Mouse (Mus musculus) liver, embryonic 12.5 days (tissue): ENCODE data around the gene Cilp. TPM values are rescaled to one million over a fixed set of nuclear protein-coding genes. Genes with fewer than 3 reads are reported as not detected.
"Not testable (repeated sequence)": the region's sequence is repeated elsewhere in the genome, so short reads cannot be mapped to it uniquely, and the experiment has no call there.

Source experiments
- ATAC-seq: fragments of 200-750 bp; cut with Nextera tagmentation; 2 replicates; pipeline ENCODE4 v1.8.0; 2017; ENCODE audit warnings: moderate number of reproducible peaks, mild to moderate bottlenecking, moderate library complexity
- H3K27ac ChIP-seq: fragments of 300-500 bp; sonication (generic); 2 replicates; pipeline ENCODE4 v1.5.1; 2016; ENCODE audit warnings: mild to moderate bottlenecking
- H3K27me3 ChIP-seq: fragments of 300-500 bp; sonication (generic); replicated peaks from 2 replicates; pipeline ENCODE4 v1.6.1; 2016; ENCODE audit warnings: mild to moderate bottlenecking, moderate library complexity
- H3K36me3 ChIP-seq: fragments of 300-500 bp; sonication (generic); 2 replicates; pipeline ENCODE4 v1.6.1; 2016; ENCODE audit warnings: mild to moderate bottlenecking, moderate library complexity
- H3K4me1 ChIP-seq: fragments of 300-500 bp; sonication (generic); 2 replicates; pipeline ENCODE4 v1.6.1; 2016
- H3K4me2 ChIP-seq: fragments of 300-500 bp; sonication (generic); 2 replicates; pipeline ENCODE4 v1.6.1; 2016; ENCODE audit warnings: mild to moderate bottlenecking, moderate library complexity
- H3K4me3 ChIP-seq: fragments of 300-500 bp; sonication (generic); 2 replicates; pipeline ENCODE4 v1.5.1; 2016; ENCODE audit warnings: mild to moderate bottlenecking, moderate library complexity
- H3K9ac ChIP-seq: fragments of 300-500 bp; sonication (generic); 2 replicates; pipeline ENCODE4 v1.6.1; 2016; ENCODE audit warnings: mild to moderate bottlenecking, moderate library complexity
- H3K9me3 ChIP-seq: fragments of 300-500 bp; sonication (generic); replicated peaks from 2 replicates; pipeline ENCODE4 v1.6.1; 2016; ENCODE audit warnings: mild to moderate bottlenecking, moderate library complexity
- WGBS: fragments of 180-500 bp; shearing (Covaris S2); methylation state at CpG from one replicate; pipeline ENCODE4 v1.1.7; 2016; ENCODE audit not compliant: insufficient replicate concordance; 5-methylcytosine and 5-hydroxymethylcytosine counted together
- polyA plus RNA-seq: library from polyadenylated mRNA; unstranded; fragments of >200 nt; fragmentation: Nextera tagmentation; extraction: Ambion mirVana; gene quantifications from 2 replicates; pipeline ENCODE4 v1.2.1, GENCODE M21; 2016

The Cilp gene
- polyA plus RNA-seq, 1 experiment from 2014 or later = 0.06 TPM

GRCm38 (mm10) chr9:65281536-65282151, 16.7 kb downstream of the Cilp start:
- H3K4me3 ChIP-seq = no peak overlapping the region
- H3K36me3 ChIP-seq = no peaks in the 10 kb centered on the region
- no peak overlapping the region for H3K4me2 ChIP-seq
- ATAC-seq = no peak
- H3K4me1 ChIP-seq = no peaks in the 10 kb centered on the region
- no peak overlapping the region for H3K27ac ChIP-seq
- no peaks in the 10 kb centered on the region; the same call in 1 of the 2 replicates for H3K27me3 ChIP-seq
- H3K9ac ChIP-seq = no peak overlapping the region
- H3K9me3 ChIP-seq = no peaks in the 10 kb centered on the region
- 67% methylated on average over 5 of the region's 5 CpGs for WGBS

GRCm38 (mm10) chr9:65283301-65283700, 18.3 kb downstream of the Cilp start:
- WGBS = 3% methylated on average over 3 of the region's 3 CpGs
- no peaks in the 10 kb centered on the region for H3K4me1 ChIP-seq
- H3K27ac ChIP-seq = no peak overlapping the region
- no peaks in the 10 kb centered on the region; the same call in 1 of the 2 replicates for H3K27me3 ChIP-seq
- H3K9ac ChIP-seq = no peak overlapping the region
- H3K4me3 ChIP-seq = no peak overlapping the region
- H3K4me2 ChIP-seq = no peak overlapping the region
- ATAC-seq = no peak
- no peaks in the 10 kb centered on the region for H3K9me3 ChIP-seq
- H3K36me3 ChIP-seq = no peaks in the 10 kb centered on the region

GRCm38 (mm10) chr9:65288252-65288651, 23.3 kb downstream of the Cilp start:
- not testable (repeated sequence) for H3K36me3 ChIP-seq, H3K27ac ChIP-seq, ATAC-seq, H3K4me3 ChIP-seq, H3K9me3 ChIP-seq, H3K4me2 ChIP-seq, H3K27me3 ChIP-seq, H3K9ac ChIP-seq
- peaks cover 12% of the 10 kb centered on the region for H3K4me1 ChIP-seq
- 37% methylated on average over 5 of the region's 5 CpGs for WGBS

GRCm38 (mm10) chr9:65289988-65290387, 25.0 kb downstream of the Cilp start:
- Histone ChIP-seq H3K4me3 (no peak overlapping the region), H3K9me3 (peaks cover 6% of the 10 kb centered on the region; the same call in 1 of the 2 replicates), H3K9ac (no peak overlapping the region), H3K27me3 (no peaks in the 10 kb centered on the region; the same call in 1 of the 2 replicates), H3K27ac (no peak overlapping the region), H3K4me2 (no peak overlapping the region), H3K36me3 (no peaks in the 10 kb centered on the region), H3K4me1 (peaks cover 18% of the 10 kb centered on the region)
- WGBS = 77% methylated on average over 4 of the region's 4 CpGs
- no peak for ATAC-seq

DNA sequence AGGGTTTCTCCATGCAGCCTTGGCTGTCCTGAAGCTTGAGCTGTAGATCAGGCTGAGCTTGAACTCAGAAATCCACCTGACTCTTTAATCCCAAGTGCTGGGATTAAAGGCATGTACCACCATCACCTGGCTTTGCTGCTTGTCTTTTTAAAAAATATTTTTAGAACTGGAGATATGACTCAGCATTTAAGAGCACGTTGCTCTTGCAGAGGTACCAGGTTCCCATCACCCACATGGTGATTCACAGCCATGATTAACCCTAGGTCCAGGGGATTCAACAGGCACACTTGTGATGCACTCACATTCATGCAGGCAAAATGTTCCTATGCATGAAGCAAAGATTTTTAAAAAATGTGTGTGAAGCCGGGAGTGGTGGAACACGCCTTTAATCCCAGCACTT, 27.4 kb downstream of the Cilp start:
- WGBS = 61% methylated on average over 3 of the region's 3 CpGs
- no peak for ATAC-seq
- peak overlapping the region; percentile 91 for H3K4me2 ChIP-seq

DNA sequence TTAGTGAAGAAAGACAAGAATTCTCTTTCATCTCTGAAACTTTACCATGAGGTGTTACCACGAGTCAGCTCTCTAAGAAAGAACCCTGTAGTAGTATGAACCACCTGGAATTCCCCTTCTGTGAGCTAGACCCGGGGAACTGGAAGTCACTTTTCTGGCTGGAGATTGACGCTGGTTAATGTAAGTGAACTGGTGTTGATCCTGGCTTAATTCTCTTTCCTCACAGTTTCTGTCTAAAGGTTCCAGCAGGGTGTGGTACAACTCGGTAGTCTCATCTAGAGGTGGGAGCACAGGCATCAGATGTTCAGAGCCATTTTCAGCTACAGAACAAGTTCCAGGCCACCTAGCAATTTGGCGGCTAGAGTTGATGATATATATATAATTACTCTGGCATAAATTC, 28.1 kb downstream of the Cilp start:
- Histone ChIP-seq H3K4me3 (peak overlapping the region; percentile 98), H3K27me3 (no peaks in the 10 kb centered on the region), H3K4me2 (peak overlapping the region; percentile 91), H3K36me3 (peaks cover 12% of the 10 kb centered on the region), H3K27ac (peak overlapping the region; percentile 82), H3K9ac (peak overlapping the region; percentile 95), H3K4me1 (peaks cover 29% of the 10 kb centered on the region), H3K9me3 (peaks cover 6% of the 10 kb centered on the region; the same call in 1 of the 2 replicates)
- ATAC-seq = no peak
- WGBS = 20% methylated on average over 5 of the region's 5 CpGs

More for the DNA sequence above, 27.4 kb downstream of the Cilp start:
- H3K36me3 ChIP-seq = peaks cover 5% of the 10 kb centered on the region
- H3K9ac ChIP-seq = peak overlapping the region; percentile 95; the same call in 1 of the 2 replicates
- H3K9me3 ChIP-seq = peaks cover 6% of the 10 kb centered on the region; the same call in 1 of the 2 replicates
- H3K27me3 ChIP-seq = no peaks in the 10 kb centered on the region
- no peak overlapping the region for H3K4me3 ChIP-seq
- no peak overlapping the region for H3K27ac ChIP-seq
- peaks cover 29% of the 10 kb centered on the region for H3K4me1 ChIP-seq

DNA sequence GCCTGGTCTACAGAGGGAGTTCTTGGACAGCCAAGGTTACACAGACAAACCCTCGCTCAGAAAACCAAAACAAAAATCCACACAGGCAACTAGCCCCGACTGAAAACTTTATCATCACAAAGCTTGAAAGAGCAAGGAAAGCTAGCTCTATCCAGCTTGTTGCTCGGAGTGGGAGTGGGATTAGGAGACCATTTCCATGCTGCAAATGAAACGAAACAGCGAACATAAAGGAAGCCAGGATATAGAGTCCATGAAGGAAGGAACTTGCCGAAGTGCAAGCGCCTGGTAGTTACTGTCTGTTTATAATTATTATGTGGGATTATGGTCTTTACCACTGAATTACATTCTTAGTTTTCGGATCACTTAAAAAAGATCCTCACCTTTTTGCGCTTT, 28.6 kb downstream of the Cilp start:
- Histone ChIP-seq H3K4me1 (peaks cover 29% of the 10 kb centered on the region), H3K27me3 (no peaks in the 10 kb centered on the region), H3K27ac (peak overlapping the region; percentile 82), H3K9me3 (peaks cover 6% of the 10 kb centered on the region; the same call in 1 of the 2 replicates), H3K4me2 (peak overlapping the region; percentile 91), H3K36me3 (peaks cover 12% of the 10 kb centered on the region), H3K9ac (peak overlapping the region; percentile 95), H3K4me3 (peak overlapping the region; percentile 98)
- ATAC-seq = peak; percentile 5; the same call in 1 of the 2 replicates
- 1% methylated on average over 9 of the region's 9 CpGs for WGBS

DNA sequence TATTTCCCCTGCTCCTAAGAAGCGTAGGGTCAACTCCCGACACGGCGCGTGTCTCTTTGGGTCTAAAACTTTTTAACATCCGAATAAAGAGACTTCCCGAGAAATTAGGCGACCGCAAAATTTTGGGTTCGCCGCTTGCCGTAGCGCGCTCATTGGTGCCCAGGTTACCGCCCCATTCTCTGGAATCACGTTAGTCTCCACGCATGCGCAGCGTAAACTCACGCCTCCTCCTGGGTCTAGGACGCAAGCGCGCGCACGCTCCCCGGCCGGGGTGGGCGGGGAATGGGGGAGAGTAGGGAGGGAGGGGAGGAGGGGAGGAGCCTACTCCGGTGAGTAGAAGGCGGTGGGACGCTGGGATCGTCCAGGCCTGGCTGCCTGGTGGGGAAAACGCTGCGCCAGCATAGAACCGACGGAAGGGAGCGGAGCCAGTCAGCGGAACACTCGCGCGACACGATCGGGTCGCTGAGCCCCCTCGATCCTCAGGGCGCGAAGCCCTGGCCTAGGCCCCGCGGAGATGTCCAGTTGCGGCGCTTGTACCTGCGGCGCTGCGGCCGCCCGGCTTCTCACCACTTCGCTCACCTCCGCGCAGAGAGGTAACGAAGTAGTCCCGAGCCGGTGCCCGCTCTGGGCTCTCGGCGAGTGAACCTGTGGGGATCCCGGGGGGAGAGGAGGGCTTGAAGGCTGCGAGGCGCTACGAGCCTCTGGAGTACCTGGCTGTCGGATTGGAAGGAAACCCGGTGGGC, 29.2 kb downstream of the Cilp start, which contains the start of gene Clpx:
Gene Clpx (plus strand): TSS at position 288 of the 743 bp plus-strand sequence.
- Histone ChIP-seq H3K9me3 (no peaks in the 10 kb centered on the region), H3K27ac (peak within 1 kb of the TSS; percentile 86), H3K9ac (peak within 1 kb of the TSS; percentile 95), H3K4me2 (peak within 1 kb of the TSS; percentile 91), H3K4me3 (peak within 1 kb of the TSS; percentile 98), H3K27me3 (no peaks in the 10 kb centered on the region), H3K36me3 (peaks cover 12% of the 10 kb centered on the region), H3K4me1 (peaks cover 29% of the 10 kb centered on the region)
- under 1% methylated on average over 71 of the region's 71 CpGs for WGBS
- peak; percentile 94 for ATAC-seq

DNA sequence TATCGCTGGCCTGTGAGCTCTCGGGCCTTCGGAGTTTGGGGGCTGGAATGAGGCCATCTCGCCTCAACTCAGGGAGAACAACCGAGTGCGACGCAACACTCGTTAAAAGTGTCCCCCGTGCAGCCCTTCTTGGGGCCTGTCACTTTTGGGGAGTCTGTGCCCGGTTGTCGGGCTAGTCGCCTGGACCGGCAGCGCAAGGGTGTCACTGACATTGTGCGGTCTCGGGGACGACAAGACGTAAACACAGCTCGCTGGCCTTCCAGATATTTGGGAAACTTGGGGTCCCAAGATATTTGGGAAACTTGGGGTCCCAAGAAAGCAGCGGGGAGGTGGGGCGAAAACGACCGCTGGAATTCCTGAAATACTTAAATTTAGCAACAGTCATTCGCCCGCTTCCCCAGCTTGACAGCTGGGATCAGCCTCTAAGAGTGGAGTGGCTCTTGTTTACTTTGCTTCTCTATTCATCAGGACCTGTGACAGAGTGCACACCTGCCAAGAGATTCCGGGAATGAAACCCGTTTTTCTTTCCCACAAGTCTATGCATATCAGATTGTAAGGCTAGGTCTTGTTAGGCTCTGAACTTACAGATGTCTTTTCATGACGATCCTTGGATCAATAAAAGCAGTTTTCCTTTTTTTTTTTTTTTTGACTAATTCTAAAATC, 29.9 kb downstream of the Cilp start:
- peak; percentile 13; the same call in 1 of the 2 replicates for ATAC-seq
- peak overlapping the region; percentile 91 for H3K4me2 ChIP-seq
- H3K9me3 ChIP-seq = no peaks in the 10 kb centered on the region
- WGBS = 3% methylated on average over 28 of the region's 28 CpGs
- peak overlapping the region; percentile 86 for H3K27ac ChIP-seq
- peaks cover 15% of the 10 kb centered on the region for H3K36me3 ChIP-seq
- H3K27me3 ChIP-seq = no peaks in the 10 kb centered on the region
- H3K4me3 ChIP-seq = peak overlapping the region; percentile 98
- peak overlapping the region; percentile 95 for H3K9ac ChIP-seq
- peaks cover 29% of the 10 kb centered on the region for H3K4me1 ChIP-seq

DNA sequence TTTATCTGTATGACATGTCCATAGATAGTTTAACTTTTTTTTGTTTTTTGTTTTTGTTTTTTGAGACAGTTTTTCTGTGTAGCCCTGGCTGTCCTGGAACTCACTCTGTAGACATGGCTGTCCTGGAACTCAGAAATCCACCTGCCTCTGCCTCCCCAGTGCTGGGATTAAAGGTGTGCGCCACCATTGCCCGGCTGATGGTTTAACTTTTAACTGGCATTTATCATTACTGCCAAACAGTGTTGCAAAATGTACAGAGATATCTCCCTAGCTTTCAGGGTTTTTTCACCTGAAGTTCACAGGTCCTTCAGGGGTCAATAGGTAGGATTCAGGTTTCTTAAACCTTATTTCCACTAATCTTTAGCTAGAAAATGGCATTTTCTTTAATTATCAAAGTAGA, 32.1 kb downstream of the Cilp start:
- 93% methylated on average over 2 of the region's 2 CpGs for WGBS
- H3K9ac ChIP-seq = no peak overlapping the region
- ATAC-seq = no peak

DNA sequence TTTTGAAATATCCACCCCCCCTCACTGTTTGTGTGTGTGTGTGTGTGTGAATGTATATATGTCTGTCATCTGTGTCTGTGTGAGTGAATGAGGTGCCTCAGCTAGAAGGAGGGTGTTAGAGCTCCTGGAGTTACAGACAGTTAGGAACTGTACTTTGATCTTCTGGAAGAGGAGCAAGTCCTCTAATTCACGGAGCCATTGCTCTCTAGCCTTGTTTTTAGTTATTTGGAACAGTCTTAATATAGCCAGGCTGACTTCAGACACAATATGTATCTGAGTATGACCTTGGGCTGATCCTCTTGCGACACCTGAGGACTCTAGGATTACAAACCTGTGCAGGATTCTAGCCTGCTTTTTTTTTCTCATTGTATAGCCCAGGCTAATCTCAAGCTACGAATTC, 33.8 kb downstream of the Cilp start:
- 80% methylated on average over 3 of the region's 3 CpGs for WGBS
- no peak overlapping the region for H3K9ac ChIP-seq
- H3K9me3 ChIP-seq = no peaks in the 10 kb centered on the region
- peaks cover 52% of the 10 kb centered on the region for H3K36me3 ChIP-seq
- no peak overlapping the region for H3K4me3 ChIP-seq
- no peak overlapping the region for H3K4me2 ChIP-seq
- ATAC-seq = no peak
- H3K27ac ChIP-seq = no peak overlapping the region
- H3K4me1 ChIP-seq = peaks cover 19% of the 10 kb centered on the region
- H3K27me3 ChIP-seq = no peaks in the 10 kb centered on the region

More for the DNA sequence above, 32.1 kb downstream of the Cilp start:
- Histone ChIP-seq H3K9me3 (no peaks in the 10 kb centered on the region), H3K4me3 (no peak overlapping the region), H3K4me1 (peaks cover 29% of the 10 kb centered on the region), H3K27me3 (no peaks in the 10 kb centered on the region), H3K4me2 (no peak overlapping the region), H3K27ac (no peak overlapping the region), H3K36me3 (peaks cover 35% of the 10 kb centered on the region)

- no peaks in the 10 kb centered on the region for H3K27me3 ChIP-seq
- H3K36me3 ChIP-seq = peaks cover 60% of the 10 kb centered on the region
- ATAC-seq = no peak
- no peak overlapping the region for H3K4me3 ChIP-seq
- no peak overlapping the region for H3K4me2 ChIP-seq
- WGBS = 88% methylated on average over 7 of the region's 7 CpGs
- no peak overlapping the region for H3K9ac ChIP-seq
- H3K9me3 ChIP-seq = no peaks in the 10 kb centered on the region
- no peak overlapping the region for H3K27ac ChIP-seq
- H3K4me1 ChIP-seq = peaks cover 19% of the 10 kb centered on the region
These were observed 34.7 kb downstream of the Cilp start for GRCm38 (mm10) chr9:65299650-65300049.
